Mouse (Mus musculus) liver, adult 2 months (tissue): Measurements from ENCODE around the gene Rnf103.

ENCODE experiments used
- CTCF ChIP-seq: fragments of 200-500 bp; IDR thresholded peaks from 2 replicates; pipeline ENCODE4 v1.5.1; 2011; ENCODE audit warnings: low read depth, low read length, control low read depth
- POLR2A ChIP-seq: fragments of 200-500 bp; IDR thresholded peaks from 2 replicates; pipeline ENCODE4 v1.6.1; 2011; ENCODE audit warnings: low read length, control low read depth; ENCODE audit not compliant: insufficient read depth; ENCODE audit errors: extremely low read depth

DNA sequence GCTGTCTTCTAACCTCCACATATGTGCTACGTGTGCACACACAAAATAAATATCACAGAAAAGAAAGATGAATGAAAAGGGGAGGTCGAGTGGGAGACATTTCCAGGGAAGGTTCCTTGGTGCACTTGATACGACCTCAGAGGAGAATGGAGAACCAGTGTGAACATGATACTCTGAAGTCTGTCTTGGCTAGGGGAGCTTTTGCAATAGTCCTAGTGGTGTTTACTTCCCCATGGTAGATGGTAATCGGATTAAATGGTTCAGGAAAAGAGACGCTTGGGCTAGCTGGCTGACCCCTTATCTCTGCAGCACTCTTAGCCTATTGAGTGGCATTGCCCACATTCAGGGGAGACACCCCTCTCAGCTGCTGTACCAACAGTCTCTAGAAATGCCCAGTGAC, 16.9 kb upstream of the Rnf103 start:
- TF ChIP-seq POLR2A: no peak
- no peak for TF ChIP-seq CTCF
